Mouse (Mus musculus): ENCODE results near the gene Dlg3. TPM values are rescaled to one million over a fixed set of nuclear protein-coding genes. Genes with fewer than 3 reads are reported as not detected.

Dlg3 gene
- polyA plus RNA-seq, 1 experiment, result 11.4 TPM

DNA sequence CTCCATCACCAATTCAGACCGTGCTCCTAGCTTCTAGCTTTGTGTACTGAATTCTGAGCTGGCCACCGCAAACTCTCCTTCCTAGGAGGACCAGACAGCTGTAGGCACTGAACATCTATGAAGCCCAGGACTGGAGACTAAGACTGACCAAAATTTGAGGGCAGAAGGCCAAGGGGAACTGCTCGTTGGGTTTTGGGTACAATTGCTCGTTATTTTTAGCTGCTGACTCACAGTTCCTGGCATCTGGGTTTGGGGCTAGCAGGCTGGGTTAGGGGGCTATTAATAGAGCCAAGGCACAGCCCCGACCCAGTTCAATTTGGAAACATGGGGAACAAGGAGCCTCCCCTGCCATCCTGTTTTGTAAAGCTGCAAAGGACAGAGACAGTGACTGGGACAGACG lies 26.7 kb upstream of the Dlg3 start:
- peaks cover 6% of the 10 kb centered on the region for H3K4me1 ChIP-seq (ENCODE audit: control insufficient read depth, insufficient read depth, low read length)
- no peak for TF ChIP-seq CTCF (IDR thresholded peaks at IDR 0.05; ENCODE audit: control insufficient read depth, insufficient read depth, insufficient replicate concordance, low read depth, low read length)
- TF ChIP-seq POLR2A (IDR thresholded peaks at IDR 0.05; ENCODE audit: control insufficient read depth, low read depth, low read length), result no peak
- no peaks in the 10 kb centered on the region for H3K27me3 ChIP-seq (ENCODE audit: control insufficient read depth, insufficient read depth, low read length)
- H3K27ac ChIP-seq (ENCODE audit: control insufficient read depth, insufficient read depth, low read depth, low read length), result no peak overlapping the region
- no peak overlapping the region for H3K4me3 ChIP-seq (ENCODE audit: control insufficient read depth, low read depth, low read length)
- no peaks in the 10 kb centered on the region for H3K36me3 ChIP-seq (ENCODE audit: control insufficient read depth, insufficient read depth, low read length)

- H3K4me1 ChIP-seq (ENCODE audit: control insufficient read depth, insufficient read depth, low read length), result peaks cover 6% of the 10 kb centered on the region
- H3K27ac ChIP-seq (ENCODE audit: control insufficient read depth, insufficient read depth, low read depth, low read length), result no peak overlapping the region
- H3K27me3 ChIP-seq (ENCODE audit: control insufficient read depth, insufficient read depth, low read length), result no peaks in the 10 kb centered on the region
- H3K36me3 ChIP-seq (ENCODE audit: control insufficient read depth, insufficient read depth, low read length), result no peaks in the 10 kb centered on the region
- TF ChIP-seq POLR2A (IDR thresholded peaks at IDR 0.05; ENCODE audit: control insufficient read depth, low read depth, low read length), result no peak
- peak; percentile 46; the same call in 1 of the 2 replicates for TF ChIP-seq CTCF (IDR thresholded peaks at IDR 0.05; ENCODE audit: control insufficient read depth, insufficient read depth, insufficient replicate concordance, low read depth, low read length)
- H3K4me3 ChIP-seq (ENCODE audit: control insufficient read depth, low read depth, low read length), result no peak overlapping the region
Measured at GRCm38 (mm10) chrX:100741940-100742339, 25.6 kb upstream of the Dlg3 start.

DNA sequence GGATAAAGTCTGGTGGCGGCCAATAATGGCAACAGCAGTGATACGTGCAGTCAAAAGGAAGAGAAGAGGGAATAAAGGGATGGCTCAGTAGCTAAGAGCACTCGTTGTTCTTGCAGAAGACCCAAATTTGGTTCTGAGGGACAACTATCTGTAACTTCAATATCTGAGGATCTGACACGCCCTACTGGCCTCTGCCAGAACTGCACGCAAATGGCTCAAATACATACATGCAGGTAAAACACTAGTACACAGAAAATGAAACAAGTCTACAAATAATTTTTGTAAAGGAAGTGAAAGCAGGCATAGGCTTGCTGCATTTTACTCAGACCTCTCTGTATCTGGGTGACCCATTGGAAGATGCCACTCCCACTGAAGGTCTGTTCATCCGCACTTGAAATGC lies 1.7 kb upstream of the Dlg3 start:
- TF ChIP-seq POLR2A (IDR thresholded peaks at IDR 0.05; ENCODE audit: control insufficient read depth, low read depth, low read length) (no peak), CTCF (IDR thresholded peaks at IDR 0.05; ENCODE audit: control insufficient read depth, insufficient read depth, insufficient replicate concordance, low read depth, low read length) (no peak)
- Histone ChIP-seq H3K4me3 (ENCODE audit: control insufficient read depth, low read depth, low read length) (no peak overlapping the region), H3K4me1 (ENCODE audit: control insufficient read depth, insufficient read depth, low read length) (no peaks in the 10 kb centered on the region; the same call in 1 of the 2 replicates), H3K36me3 (ENCODE audit: control insufficient read depth, insufficient read depth, low read length) (no peaks in the 10 kb centered on the region), H3K27ac (ENCODE audit: control insufficient read depth, insufficient read depth, low read depth, low read length) (no peak overlapping the region), H3K27me3 (ENCODE audit: control insufficient read depth, insufficient read depth, low read length) (no peaks in the 10 kb centered on the region)

DNA sequence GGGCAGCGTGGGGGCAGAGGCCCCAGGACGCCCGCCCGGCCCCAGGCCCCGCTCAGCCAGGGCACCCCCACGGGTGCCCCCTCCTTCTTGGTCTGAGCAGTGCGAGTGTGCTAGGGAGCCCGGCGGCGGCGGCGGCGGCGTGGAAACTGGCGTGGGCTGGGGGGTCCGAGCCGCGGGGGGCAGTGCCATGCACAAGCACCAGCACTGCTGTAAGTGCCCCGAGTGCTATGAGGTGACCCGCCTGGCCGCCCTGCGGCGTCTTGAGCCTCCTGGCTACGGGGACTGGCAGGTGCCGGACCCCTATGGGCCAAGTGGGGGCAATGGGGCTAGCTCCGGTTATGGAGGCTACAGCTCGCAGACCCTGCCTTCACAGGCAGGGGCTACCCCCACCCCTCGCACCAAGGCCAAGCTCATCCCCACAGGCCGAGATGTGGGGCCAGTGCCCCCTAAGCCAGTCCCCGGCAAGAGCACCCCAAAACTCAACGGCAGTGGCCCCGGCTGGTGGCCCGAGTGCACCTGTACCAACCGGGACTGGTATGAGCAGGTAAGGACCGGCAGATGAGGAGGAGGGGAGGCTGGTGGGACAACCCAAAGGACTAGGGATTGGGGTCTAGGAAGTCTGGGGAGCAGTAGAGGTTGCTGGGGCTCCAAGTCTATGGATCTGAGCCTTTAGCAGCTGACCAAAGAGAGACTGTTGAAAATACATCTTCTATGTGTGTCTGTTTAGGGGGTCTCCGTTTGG lies 534 bp downstream of the Dlg3 start:
- TF ChIP-seq POLR2A (IDR thresholded peaks at IDR 0.05; ENCODE audit: control insufficient read depth, low read depth, low read length) (no peak), CTCF (IDR thresholded peaks at IDR 0.05; ENCODE audit: control insufficient read depth, insufficient read depth, insufficient replicate concordance, low read depth, low read length) (no peak)
- H3K27ac ChIP-seq (ENCODE audit: control insufficient read depth, insufficient read depth, low read depth, low read length), result no peak overlapping the region
- H3K36me3 ChIP-seq (ENCODE audit: control insufficient read depth, insufficient read depth, low read length), result no peaks in the 10 kb centered on the region
- H3K4me3 ChIP-seq (ENCODE audit: control insufficient read depth, low read depth, low read length), result peak overlapping the region; percentile 78
- no peaks in the 10 kb centered on the region for H3K27me3 ChIP-seq (ENCODE audit: control insufficient read depth, insufficient read depth, low read length)
- no peaks in the 10 kb centered on the region; the same call in 1 of the 2 replicates for H3K4me1 ChIP-seq (ENCODE audit: control insufficient read depth, insufficient read depth, low read length)

- no peak overlapping the region for H3K4me3 ChIP-seq (ENCODE audit: control insufficient read depth, low read depth, low read length)
- H3K36me3 ChIP-seq (ENCODE audit: control insufficient read depth, insufficient read depth, low read length), result no peaks in the 10 kb centered on the region
- no peaks in the 10 kb centered on the region for H3K27me3 ChIP-seq (ENCODE audit: control insufficient read depth, insufficient read depth, low read length)
- H3K27ac ChIP-seq (ENCODE audit: control insufficient read depth, insufficient read depth, low read depth, low read length), result no peak overlapping the region
- H3K4me1 ChIP-seq (ENCODE audit: control insufficient read depth, insufficient read depth, low read length), result no peaks in the 10 kb centered on the region; the same call in none of the 2 replicates
- TF ChIP-seq POLR2A (IDR thresholded peaks at IDR 0.05; ENCODE audit: control insufficient read depth, low read depth, low read length) (no peak), CTCF (IDR thresholded peaks at IDR 0.05; ENCODE audit: control insufficient read depth, insufficient read depth, insufficient replicate concordance, low read depth, low read length) (no peak)
Measured at GRCm38 (mm10) chrX:100769281-100769680, 1.8 kb downstream of the Dlg3 start.

- Histone ChIP-seq H3K27me3 (ENCODE audit: control insufficient read depth, insufficient read depth, low read length) (no peaks in the 10 kb centered on the region), H3K4me3 (ENCODE audit: control insufficient read depth, low read depth, low read length) (peak overlapping the region; percentile 72), H3K36me3 (ENCODE audit: control insufficient read depth, insufficient read depth, low read length) (no peaks in the 10 kb centered on the region), H3K4me1 (ENCODE audit: control insufficient read depth, insufficient read depth, low read length) (peaks cover 5% of the 10 kb centered on the region), H3K27ac (ENCODE audit: control insufficient read depth, insufficient read depth, low read depth, low read length) (peak overlapping the region; percentile 64)
- TF ChIP-seq CTCF (IDR thresholded peaks at IDR 0.05; ENCODE audit: control insufficient read depth, insufficient read depth, insufficient replicate concordance, low read depth, low read length) (peak; percentile 36; the same call in 1 of the 2 replicates), POLR2A (IDR thresholded peaks at IDR 0.05; ENCODE audit: control insufficient read depth, low read depth, low read length) (no peak)
Measured at GRCm38 (mm10) chrX:100774341-100774811, 6.9 kb downstream of the Dlg3 start.

GRCm38 (mm10) chrX:100775405-100775804 lies 7.9 kb downstream of the Dlg3 start:
- H3K27ac ChIP-seq (ENCODE audit: control insufficient read depth, insufficient read depth, low read depth, low read length), result no peak overlapping the region
- H3K4me1 ChIP-seq (ENCODE audit: control insufficient read depth, insufficient read depth, low read length), result peaks cover 5% of the 10 kb centered on the region
- no peaks in the 10 kb centered on the region for H3K27me3 ChIP-seq (ENCODE audit: control insufficient read depth, insufficient read depth, low read length)
- TF ChIP-seq CTCF (IDR thresholded peaks at IDR 0.05; ENCODE audit: control insufficient read depth, insufficient read depth, insufficient replicate concordance, low read depth, low read length) (no peak), POLR2A (IDR thresholded peaks at IDR 0.05; ENCODE audit: control insufficient read depth, low read depth, low read length) (no peak)
- no peak overlapping the region for H3K4me3 ChIP-seq (ENCODE audit: control insufficient read depth, low read depth, low read length)
- H3K36me3 ChIP-seq (ENCODE audit: control insufficient read depth, insufficient read depth, low read length), result no peaks in the 10 kb centered on the region

Data from testis, adult 2 months (tissue).